Mouse (Mus musculus): ENCODE data around the gene Vgf. TPM values are rescaled to one million over a fixed set of nuclear protein-coding genes. Genes with fewer than 3 reads are reported as not detected.
A peak's percentile ranks its signal among the peaks of the same experiment; 100 is the strongest.

Vgf gene
- polyA plus RNA-seq, 1 experiment, result 123 TPM

GRCm38 (mm10) chr5:137029643-137030415, 3.6 kb downstream of the Vgf start:
- peak; percentile 91 to 98 for DNase-seq (ENCODE audit: extremely low spot score in 1 of 2, low spot score in 1 of 2)

GRCm38 (mm10) chr5:137030416-137030810, 4.2 kb downstream of the Vgf start:
- DNase-seq (ENCODE audit: extremely low spot score in 1 of 2, low spot score in 1 of 2), result peak in 1 of 2 experiments; percentile 67

- DNase-seq (ENCODE audit: extremely low spot score in 1 of 2, low spot score in 1 of 2), result no peak
Measured at GRCm38 (mm10) chr5:137031076-137032032, 5.2 kb downstream of the Vgf start.

GRCm38 (mm10) chr5:137032033-137032421, 5.8 kb downstream of the Vgf start:
- DNase-seq (ENCODE audit: extremely low spot score in 1 of 2, low spot score in 1 of 2), result peak in 1 of 2 experiments; percentile 73

- DNase-seq (ENCODE audit: extremely low spot score in 1 of 2, low spot score in 1 of 2), result peak in 1 of 2 experiments; percentile 88
Measured at GRCm38 (mm10) chr5:137032641-137033074, 6.5 kb downstream of the Vgf start.

- DNase-seq (ENCODE audit: extremely low spot score in 1 of 2, low spot score in 1 of 2), result no peak
Measured at GRCm38 (mm10) chr5:137036211-137036610, 10.0 kb downstream of the Vgf start.

GRCm38 (mm10) chr5:137039453-137039852, 13.3 kb downstream of the Vgf start:
- no peak for DNase-seq (ENCODE audit: extremely low spot score in 1 of 2, low spot score in 1 of 2)

- DNase-seq (ENCODE audit: extremely low spot score in 1 of 2, low spot score in 1 of 2), result no peak
Measured at GRCm38 (mm10) chr5:137041442-137041841, 15.2 kb downstream of the Vgf start.

GRCm38 (mm10) chr5:137043997-137044396, 17.8 kb downstream of the Vgf start:
- no peak for DNase-seq (ENCODE audit: extremely low spot score in 1 of 2, low spot score in 1 of 2)

GRCm38 (mm10) chr5:137045402-137046323, 19.5 kb downstream of the Vgf start, which contains the start of gene Ap1s1:
TSS of gene Ap1s1 (minus strand) at chr5:137046135.
- DNase-seq (ENCODE audit: extremely low spot score in 1 of 2, low spot score in 1 of 2), result peak; percentile 97 to 99

GRCm38 (mm10) chr5:137046324-137046718, 20.1 kb downstream of the Vgf start:
- DNase-seq (ENCODE audit: extremely low spot score in 1 of 2, low spot score in 1 of 2), result no peak

GRCm38 (mm10) chr5:137046991-137047390, 20.8 kb downstream of the Vgf start:
- no peak for DNase-seq (ENCODE audit: extremely low spot score in 1 of 2, low spot score in 1 of 2)

GRCm38 (mm10) chr5:137051125-137051524, 24.9 kb downstream of the Vgf start:
- no peak for DNase-seq (ENCODE audit: extremely low spot score in 1 of 2, low spot score in 1 of 2)

- peak in 1 of 2 experiments; percentile 78 for DNase-seq (ENCODE audit: extremely low spot score in 1 of 2, low spot score in 1 of 2)
Measured at GRCm38 (mm10) chr5:137051914-137052505, 25.8 kb downstream of the Vgf start.

- DNase-seq (ENCODE audit: extremely low spot score in 1 of 2, low spot score in 1 of 2), result no peak
Measured at GRCm38 (mm10) chr5:137054299-137054698, 28.1 kb downstream of the Vgf start.

GRCm38 (mm10) chr5:137054873-137055272, 28.7 kb downstream of the Vgf start:
- DNase-seq (ENCODE audit: extremely low spot score in 1 of 2, low spot score in 1 of 2), result no peak

GRCm38 (mm10) chr5:137061809-137062481, 35.8 kb downstream of the Vgf start:
- peak in 1 of 2 experiments; percentile 66 for DNase-seq (ENCODE audit: extremely low spot score in 1 of 2, low spot score in 1 of 2)

- DNase-seq (ENCODE audit: extremely low spot score in 1 of 2, low spot score in 1 of 2), result no peak
Measured at GRCm38 (mm10) chr5:137062601-137063000, 36.4 kb downstream of the Vgf start.

GRCm38 (mm10) chr5:137065454-137065853, 39.3 kb downstream of the Vgf start:
- no peak for DNase-seq (ENCODE audit: extremely low spot score in 1 of 2, low spot score in 1 of 2)
